17 mouse cellular contexts compared by ENCODE assay signal in genomic region chr19:17476021-17476420, GRCm38 (mm10).
"Had no signal": no experiment of that assay in that cellular context is flagged by ENCODE, and none has a peak within 500 bp of the region (broad histone marks: within the 10 kb centered on the region; RNA-seq: fewer than 3 reads in every experiment).

No protein-coding gene starts in this region.

- H3K9me3 ChIP-seq: lung, embryonic 15.5 days; megakaryocyte, embryonic 14.5 days; midbrain, embryonic 13.5 days; midbrain, embryonic 15.5 days; neural tube, embryonic 12.5 days; stomach, embryonic 15.5 days had no signal

- H3K4me2 ChIP-seq: lung, embryonic 15.5 days; midbrain, embryonic 11.5 days; midbrain, embryonic 13.5 days; midbrain, embryonic 15.5 days; neural tube, embryonic 12.5 days; stomach, embryonic 15.5 days had no signal

- H3K27me3 ChIP-seq: lung, embryonic 15.5 days; midbrain, embryonic 13.5 days; midbrain, embryonic 15.5 days; neural tube, embryonic 12.5 days; stomach, embryonic 15.5 days had no signal

- H3K36me3 ChIP-seq: lung, embryonic 15.5 days; midbrain, embryonic 13.5 days; midbrain, embryonic 15.5 days; neural tube, embryonic 12.5 days; stomach, embryonic 15.5 days had no signal

- H3K9ac ChIP-seq: lung, embryonic 15.5 days; midbrain, embryonic 13.5 days; midbrain, embryonic 15.5 days; neural tube, embryonic 12.5 days; stomach, embryonic 15.5 days had no signal

- ATAC-seq: lung, postnatal 0 days; midbrain, embryonic 13.5 days; midbrain, embryonic 15.5 days had no signal

- H3K4me1 ChIP-seq: lung, embryonic 15.5 days; megakaryocyte, embryonic 14.5 days; midbrain, embryonic 13.5 days; midbrain, embryonic 15.5 days; neural tube, embryonic 12.5 days had no signal

- H3K27ac ChIP-seq: lung, embryonic 15.5 days; macrophage; midbrain, embryonic 13.5 days; midbrain, embryonic 15.5 days; neural tube, embryonic 12.5 days; stomach, embryonic 15.5 days; stomach, postnatal 0 days had no signal

- DNase-seq: lung, adult 2 months; lung, postnatal 14 days; lung, postnatal 36 days; right cerebral cortex, postnatal 14 days; thymus, adult 2 months; thymus, postnatal 25 days; thymus, postnatal 4 days had no signal

- H3K4me3 ChIP-seq: lung, embryonic 15.5 days; megakaryocyte, embryonic 14.5 days; midbrain, embryonic 13.5 days; midbrain, embryonic 15.5 days; neural tube, embryonic 12.5 days; stomach, embryonic 15.5 days had no signal
